Mouse (Mus musculus): ENCODE measurements around the gene Padi2. TPM values are rescaled to one million over a fixed set of nuclear protein-coding genes. Genes with fewer than 3 reads are reported as not detected.

The Padi2 gene
- total RNA-seq, 2 experiments from 2014 or later, result 4.0 to 13.1 TPM

- no peak for ATAC-seq (replicated peaks; ENCODE audit: poor library complexity, severe bottlenecking)
Observed at GRCm38 (mm10) chr4:140880207-140880606, 25.9 kb upstream of the Padi2 start.

GRCm38 (mm10) chr4:140881026-140881670 is 25.0 kb upstream of the Padi2 start:
- ATAC-seq (replicated peaks; ENCODE audit: poor library complexity, severe bottlenecking), result no peak

GRCm38 (mm10) chr4:140881771-140882170 is 24.4 kb upstream of the Padi2 start:
- no peak for ATAC-seq (replicated peaks; ENCODE audit: poor library complexity, severe bottlenecking)

- ATAC-seq (replicated peaks; ENCODE audit: poor library complexity, severe bottlenecking), result no peak
Observed at GRCm38 (mm10) chr4:140882365-140882764, 23.8 kb upstream of the Padi2 start.

GRCm38 (mm10) chr4:140882981-140883380 is 23.2 kb upstream of the Padi2 start:
- ATAC-seq (replicated peaks; ENCODE audit: poor library complexity, severe bottlenecking), result no peak

GRCm38 (mm10) chr4:140883852-140884251 is 22.3 kb upstream of the Padi2 start:
- no peak for ATAC-seq (replicated peaks; ENCODE audit: poor library complexity, severe bottlenecking)

- no peak for ATAC-seq (replicated peaks; ENCODE audit: poor library complexity, severe bottlenecking)
Observed at GRCm38 (mm10) chr4:140891525-140892162, 14.5 kb upstream of the Padi2 start.

GRCm38 (mm10) chr4:140892163-140892530 is 14.0 kb upstream of the Padi2 start:
- no peak for ATAC-seq (replicated peaks; ENCODE audit: poor library complexity, severe bottlenecking)

GRCm38 (mm10) chr4:140904776-140905425 is 1.2 kb upstream of the Padi2 start:
- ATAC-seq (replicated peaks; ENCODE audit: poor library complexity, severe bottlenecking), result peak; percentile 19; the same call in 1 of the 2 replicates

- ATAC-seq (replicated peaks; ENCODE audit: poor library complexity, severe bottlenecking), result peak; percentile 66
Observed at GRCm38 (mm10) chr4:140905426-140905871, 695 bp upstream of the Padi2 start.

GRCm38 (mm10) chr4:140906827-140907280 is 710 bp downstream of the Padi2 start:
- no peak for ATAC-seq (replicated peaks; ENCODE audit: poor library complexity, severe bottlenecking)

GRCm38 (mm10) chr4:140907306-140908024 is 1.3 kb downstream of the Padi2 start:
- no peak for ATAC-seq (replicated peaks; ENCODE audit: poor library complexity, severe bottlenecking)

- no peak for ATAC-seq (replicated peaks; ENCODE audit: poor library complexity, severe bottlenecking)
Observed at GRCm38 (mm10) chr4:140908627-140909026, 2.5 kb downstream of the Padi2 start.

- no peak for ATAC-seq (replicated peaks; ENCODE audit: poor library complexity, severe bottlenecking)
Observed at GRCm38 (mm10) chr4:140909536-140909935, 3.4 kb downstream of the Padi2 start.

- ATAC-seq (replicated peaks; ENCODE audit: poor library complexity, severe bottlenecking), result no peak
Observed at GRCm38 (mm10) chr4:140910661-140911310, 4.6 kb downstream of the Padi2 start.

- ATAC-seq (replicated peaks; ENCODE audit: poor library complexity, severe bottlenecking), result no peak
Observed at GRCm38 (mm10) chr4:140911416-140911815, 5.3 kb downstream of the Padi2 start.

GRCm38 (mm10) chr4:140912271-140912833 is 6.2 kb downstream of the Padi2 start:
- no peak for ATAC-seq (replicated peaks; ENCODE audit: poor library complexity, severe bottlenecking)

GRCm38 (mm10) chr4:140913565-140913964 is 7.4 kb downstream of the Padi2 start:
- ATAC-seq (replicated peaks; ENCODE audit: poor library complexity, severe bottlenecking), result no peak

GRCm38 (mm10) chr4:140914731-140915131 is 8.6 kb downstream of the Padi2 start:
- ATAC-seq (replicated peaks; ENCODE audit: poor library complexity, severe bottlenecking), result no peak

GRCm38 (mm10) chr4:140915235-140915634 is 9.1 kb downstream of the Padi2 start:
- ATAC-seq (replicated peaks; ENCODE audit: poor library complexity, severe bottlenecking), result no peak
